9 mouse cellular contexts compared by ENCODE assay signal in genomic region chr1:51934176-51934924, GRCm38 (mm10). TPM values are rescaled to one million over a fixed set of nuclear protein-coding genes. Genes with fewer than 3 reads are reported as not detected.
DNase-seq lines count a peak whose midpoint lies in the region; ATAC-seq and TF ChIP-seq lines count a peak whose summit lies in the region.
"Had no signal": no experiment of that assay in that cellular context is flagged by ENCODE, and none has a peak within 500 bp of the region (broad histone marks: within the 10 kb centered on the region; RNA-seq: fewer than 3 reads in every experiment).

No protein-coding gene starts in this region.

- H3K4me3 ChIP-seq in heart, embryonic 12.5 days = no peak overlapping the region
- H3K4me3 ChIP-seq in bone marrow macrophage, adult 2 months (ENCODE audit: insufficient read depth, low read length) = no peak overlapping the region
- no peak overlapping the region for H3K4me3 ChIP-seq in lung, postnatal 0 days (ENCODE audit: low read depth, low read length)
- no peak overlapping the region for H3K4me3 ChIP-seq in stomach, embryonic 15.5 days (replicated peaks)
- H3K4me3 ChIP-seq: neural tube, embryonic 12.5 days had no signal

- peaks cover 45% of the 10 kb centered on the region for H3K4me1 ChIP-seq in heart, embryonic 12.5 days (replicated peaks)
- peaks cover 48% of the 10 kb centered on the region for H3K4me1 ChIP-seq in bone marrow macrophage, adult 2 months (ENCODE audit: control insufficient read depth, insufficient read depth, low read length)
- peaks cover 3% of the 10 kb centered on the region; the same call in 1 of the 2 replicates for H3K4me1 ChIP-seq in lung, postnatal 0 days (ENCODE audit: insufficient read depth, low read depth, low read length)
- H3K4me1 ChIP-seq in stomach, embryonic 15.5 days = no peaks in the 10 kb centered on the region; the same call in 1 of the 2 replicates
- H3K4me1 ChIP-seq: neural tube, embryonic 12.5 days had no signal

- no peak overlapping the region for H3K4me2 ChIP-seq in heart, embryonic 12.5 days
- no peak overlapping the region for H3K4me2 ChIP-seq in lung, postnatal 0 days (replicated peaks; ENCODE audit: low read depth, low read length)
- no peak overlapping the region for H3K4me2 ChIP-seq in stomach, embryonic 15.5 days
- H3K4me2 ChIP-seq: neural tube, embryonic 12.5 days had no signal

- no peaks in the 10 kb centered on the region for H3K27me3 ChIP-seq in heart, embryonic 12.5 days (replicated peaks)
- no peaks in the 10 kb centered on the region for H3K27me3 ChIP-seq in lung, postnatal 0 days (replicated peaks; ENCODE audit: insufficient read depth, low read length)
- no peaks in the 10 kb centered on the region for H3K27me3 ChIP-seq in stomach, embryonic 15.5 days (replicated peaks)
- H3K27me3 ChIP-seq: neural tube, embryonic 12.5 days had no signal

- ATAC-seq in heart, embryonic 12.5 days (ENCODE audit: insufficient number of reproducible peaks, low FRiP score) = no peak
- peak; percentile 62 for ATAC-seq in lung, postnatal 0 days
- ATAC-seq in stomach, embryonic 15.5 days (ENCODE audit: insufficient read depth, low FRiP score, low read depth) = peak; percentile 58; the same call in 1 of the 2 replicates

- TF ChIP-seq POLR2A in bone marrow macrophage, adult 2 months (IDR thresholded peaks at IDR 0.05; ENCODE audit: borderline replicate concordance, low read depth, low read length) = no peak

- TF ChIP-seq EP300 in lung, postnatal 0 days (IDR thresholded peaks at IDR 0.05) = no peak

- no peak overlapping the region for H3K27ac ChIP-seq in heart, embryonic 12.5 days (ENCODE audit: poor library complexity, severe bottlenecking)
- peak overlapping the region; percentile 45 for H3K27ac ChIP-seq in bone marrow macrophage, adult 2 months (ENCODE audit: insufficient read depth, low read depth, low read length)
- no peak overlapping the region for H3K27ac ChIP-seq in lung, postnatal 0 days (ENCODE audit: low read length)
- H3K27ac ChIP-seq in stomach, embryonic 15.5 days = no peak overlapping the region
- H3K27ac ChIP-seq: neural tube, embryonic 12.5 days had no signal

- DNase-seq in heart, adult 8-10 months (ENCODE audit: low spot score) = peak; percentile 16
- DNase-seq in lung, postnatal 0 days (ENCODE audit: low spot score) = peak; percentile 56
- DNase-seq in testis, postnatal 14 days (ENCODE audit: low spot score) = no peak
- DNase-seq in gastrocnemius, postnatal 36 days = no peak
- DNase-seq in kidney, postnatal 4 days = no peak

- H3K9ac ChIP-seq in heart, embryonic 12.5 days = no peak overlapping the region
- no peak overlapping the region for H3K9ac ChIP-seq in lung, postnatal 0 days (replicated peaks; ENCODE audit: low read depth)
- no peak overlapping the region for H3K9ac ChIP-seq in stomach, embryonic 15.5 days
- H3K9ac ChIP-seq: neural tube, embryonic 12.5 days had no signal

- no peak for TF ChIP-seq CTCF in bone marrow macrophage, adult 2 months (IDR thresholded peaks at IDR 0.05; ENCODE audit: low read depth, low read length)
- TF ChIP-seq CTCF in lung, postnatal 0 days (IDR thresholded peaks at IDR 0.05) = no peak

- H3K9me3 ChIP-seq in heart, embryonic 12.5 days (replicated peaks) = no peaks in the 10 kb centered on the region
- no peaks in the 10 kb centered on the region for H3K9me3 ChIP-seq in lung, postnatal 0 days (ENCODE audit: low read length)
- no peaks in the 10 kb centered on the region for H3K9me3 ChIP-seq in stomach, embryonic 15.5 days
- H3K9me3 ChIP-seq: neural tube, embryonic 12.5 days had no signal

- WGBS in heart, embryonic 12.5 days = 42% methylated on average over 11 of the region's 11 CpGs
- 55% methylated on average over 11 of the region's 11 CpGs for WGBS in lung, postnatal 0 days
- 64% methylated on average over 11 of the region's 11 CpGs for WGBS in stomach, embryonic 15.5 days

- intact Hi-C loops in gastrocnemius, postnatal 36 days (cut with DNase I) = no loop called here

- no peaks in the 10 kb centered on the region for H3K36me3 ChIP-seq in heart, embryonic 12.5 days
- H3K36me3 ChIP-seq in lung, postnatal 0 days (ENCODE audit: insufficient read depth, low read length) = no peaks in the 10 kb centered on the region
- H3K36me3 ChIP-seq in stomach, embryonic 15.5 days = no peaks in the 10 kb centered on the region
- H3K36me3 ChIP-seq: neural tube, embryonic 12.5 days had no signal

RNA-seq across cellular contexts. Expression of gene Myo1b, which starts 18.5 kb away (rescaled TPM):
- 10 to 100 TPM; 20.4 to 24.5 (median 20.7) TPM for total RNA-seq in heart, adult 8-10 months (2022)
- polyA plus RNA-seq in heart, embryonic 12.5 days (2016; fragmentation: Nextera tagmentation; extraction: Ambion mirVana) = 36.5 and 38.1 TPM in 2 replicates
- 1.2 and 1.8 TPM in 2 replicates for polyA plus RNA-seq in bone marrow macrophage, adult 2 months (2012; ENCODE audit: insufficient read depth, insufficient read length, missing spikeins)
- 108 and 132 TPM in 2 replicates for polyA plus RNA-seq in lung, postnatal 0 days (2015; fragmentation: Nextera tagmentation; extraction: Ambion mirVana)
- 63.0 and 63.8 TPM in 2 replicates for polyA plus RNA-seq in stomach, embryonic 15.5 days (2015; fragmentation: Nextera tagmentation; extraction: Ambion mirVana)
- total RNA-seq in gastrocnemius, postnatal 36 days (2021) = 10 to 100 TPM in 1 of 2 experiments, 1 to 10 TPM in 1; 8.9 to 13.0 TPM

RNA-seq across cellular contexts. Expression of gene Stat4, which starts 52.6 kb away (rescaled TPM):
- total RNA-seq in heart, adult 8-10 months (2022) = under 1 TPM in 2 of 4 experiments, not detected in 2; 0.28 to 0.35 TPM
- 2.6 and 3.5 TPM in 2 replicates for polyA plus RNA-seq in heart, embryonic 12.5 days (2016; fragmentation: Nextera tagmentation; extraction: Ambion mirVana)
- 5.4 and 6.4 TPM in 2 replicates for polyA plus RNA-seq in bone marrow macrophage, adult 2 months (2012; ENCODE audit: insufficient read depth, insufficient read length, missing spikeins)
- 0.73 and 1.0 TPM in 2 replicates for polyA plus RNA-seq in lung, postnatal 0 days (2015; fragmentation: Nextera tagmentation; extraction: Ambion mirVana)
- polyA plus RNA-seq in stomach, embryonic 15.5 days (2015; fragmentation: Nextera tagmentation; extraction: Ambion mirVana) = 2.5 and 2.6 TPM in 2 replicates
- under 1 TPM in 1 of 2 experiments, not detected in 1; 0.18 TPM for total RNA-seq in gastrocnemius, postnatal 36 days (2021)

Comparison
In these comparisons a context has a peak if more than half of its experiments do, and no peak if none do; other contexts are left out.
1. DNase-seq: peak in heart, adult 8-10 months (single experiment) and lung, postnatal 0 days (single experiment); none in testis, postnatal 14 days (single experiment), gastrocnemius, postnatal 36 days (0 of 2) and kidney, postnatal 4 days (0 of 2).
2. RNA of gene Myo1b, which starts 18.5 kb away (polyA plus RNA-seq): 108 to 132 TPM in lung, postnatal 0 days, 63.0 to 63.8 TPM in stomach, embryonic 15.5 days and 36.5 to 38.1 TPM in heart, embryonic 12.5 days; 1.2 to 1.8 TPM in bone marrow macrophage, adult 2 months; every median in the first group is over 10 times any median in the second.